ENCODE assay signal across 9 mouse cellular contexts in genomic region chr1:38438447-38438846, GRCm38 (mm10).
DNase-seq lines count a peak whose midpoint lies in the region; ATAC-seq and TF ChIP-seq lines count a peak whose summit lies in the region.
"Had no signal": no experiment of that assay in that cellular context is flagged by ENCODE, and none has a peak within 500 bp of the region (broad histone marks: within the 10 kb centered on the region; RNA-seq: fewer than 3 reads in every experiment).

No protein-coding gene starts in this region.

- WGBS in heart, embryonic 10.5 days, result 19% methylated on average over 4 of the region's 4 CpGs
- WGBS in heart, adult 2 months, result 81% methylated on average over 4 of the region's 4 CpGs
- 27% methylated on average over 4 of the region's 4 CpGs for WGBS in midbrain, embryonic 12.5 days
- 94% methylated on average over 4 of the region's 4 CpGs for WGBS in thymus, adult 2 months
- WGBS in liver, embryonic 12.5 days (ENCODE audit: insufficient replicate concordance), result 66% methylated on average over 4 of the region's 4 CpGs

- no peaks in the 10 kb centered on the region for H3K79me2 ChIP-seq in heart, adult 2 months (replicated peaks; ENCODE audit: control insufficient read depth, insufficient read depth, low read length)

- H3K27me3 ChIP-seq in heart, embryonic 10.5 days (ENCODE audit: insufficient read depth, poor library complexity, severe bottlenecking), result no peaks in the 10 kb centered on the region
- no peaks in the 10 kb centered on the region for H3K27me3 ChIP-seq in heart, adult 2 months (ENCODE audit: control insufficient read depth, insufficient read depth, low read length)
- no peaks in the 10 kb centered on the region; the same call in 1 of the 2 replicates for H3K27me3 ChIP-seq in midbrain, embryonic 12.5 days
- no peaks in the 10 kb centered on the region for H3K27me3 ChIP-seq in thymus, adult 2 months (ENCODE audit: control insufficient read depth, insufficient read depth, low read length)
- 0 out of 2 replicates have a peak, but pooled peaks cover 10% of the 10 kb centered on the region for H3K27me3 ChIP-seq in liver, embryonic 12.5 days (replicated peaks)

- H3K9ac ChIP-seq in heart, adult 2 months (ENCODE audit: low read depth, low read length), result no peak overlapping the region
- H3K9ac ChIP-seq in midbrain, embryonic 12.5 days (replicated peaks), result no peak overlapping the region
- no peak overlapping the region for H3K9ac ChIP-seq in liver, embryonic 12.5 days
- H3K9ac ChIP-seq: liver, embryonic 14.5 days had no signal

- peak overlapping the region; percentile 53 for H3K27ac ChIP-seq in heart, embryonic 10.5 days
- no peak overlapping the region for H3K27ac ChIP-seq in heart, adult 2 months
- H3K27ac ChIP-seq in midbrain, embryonic 12.5 days (replicated peaks), result peak overlapping the region; percentile 61
- H3K27ac ChIP-seq in thymus, adult 2 months (ENCODE audit: control insufficient read depth, insufficient read depth, low read length), result no peak overlapping the region
- H3K27ac ChIP-seq in liver, embryonic 12.5 days, result no peak overlapping the region
- H3K27ac ChIP-seq: liver, embryonic 14.5 days had no signal

- H3K4me2 ChIP-seq in midbrain, embryonic 12.5 days (replicated peaks), result no peak overlapping the region
- H3K4me2 ChIP-seq in liver, embryonic 12.5 days, result no peak overlapping the region

- H3K4me1 ChIP-seq in heart, embryonic 10.5 days, result peaks cover 76% of the 10 kb centered on the region
- H3K4me1 ChIP-seq in heart, adult 2 months (ENCODE audit: control insufficient read depth, insufficient read depth, low read length), result peaks cover 4% of the 10 kb centered on the region
- H3K4me1 ChIP-seq in midbrain, embryonic 12.5 days, result peaks cover 72% of the 10 kb centered on the region
- no peaks in the 10 kb centered on the region for H3K4me1 ChIP-seq in thymus, adult 2 months (replicated peaks; ENCODE audit: control insufficient read depth, insufficient read depth, low read length)
- peaks cover 21% of the 10 kb centered on the region for H3K4me1 ChIP-seq in liver, embryonic 12.5 days

- H3K9me3 ChIP-seq in heart, embryonic 10.5 days, result no peaks in the 10 kb centered on the region
- no peaks in the 10 kb centered on the region for H3K9me3 ChIP-seq in midbrain, embryonic 12.5 days
- H3K9me3 ChIP-seq in liver, embryonic 12.5 days (replicated peaks), result no peaks in the 10 kb centered on the region

- ATAC-seq in midbrain, embryonic 12.5 days (ENCODE audit: low FRiP score, low read depth), result peak; percentile 42; the same call in 1 of the 2 replicates
- no peak for ATAC-seq in liver, embryonic 12.5 days

- H3K36me3 ChIP-seq in heart, embryonic 10.5 days, result no peaks in the 10 kb centered on the region
- H3K36me3 ChIP-seq in heart, adult 2 months (ENCODE audit: control insufficient read depth, insufficient read depth, low read length), result no peaks in the 10 kb centered on the region
- H3K36me3 ChIP-seq in midbrain, embryonic 12.5 days, result no peaks in the 10 kb centered on the region
- H3K36me3 ChIP-seq in thymus, adult 2 months (ENCODE audit: control insufficient read depth, insufficient read depth, low read length), result no peaks in the 10 kb centered on the region; the same call in 1 of the 2 replicates
- H3K36me3 ChIP-seq in liver, embryonic 12.5 days, result no peaks in the 10 kb centered on the region

- intact Hi-C loops in heart, adult 2 months (cut with DNase I), result loop anchor here (5.0 kb wide), 1 partner anchor 39 kb away; no protein-coding TSS in a partner anchor

- TF ChIP-seq EP300 in heart, adult 2 months (IDR thresholded peaks at IDR 0.05; ENCODE audit: insufficient read depth, low read depth, low read length), result no peak

- DNase-seq in heart, embryonic 10.5 days (ENCODE audit: low spot score), result no peak
- DNase-seq in heart, adult 2 months, result no peak
- DNase-seq in embryo, embryonic 11 days, result peak; percentile 48
- peak; percentile 91 to 94 for DNase-seq in layer of hippocampus, adult 18-20 months (ENCODE audit: low spot score in 2 of 2)
- DNase-seq in thymus, adult 2 months, result no peak
- DNase-seq in kidney, postnatal 14 days, result no peak

- TF ChIP-seq CTCF in heart, adult 2 months (IDR thresholded peaks at IDR 0.05), result no peak
- TF ChIP-seq CTCF in thymus, adult 2 months (IDR thresholded peaks at IDR 0.05; ENCODE audit: borderline replicate concordance, control insufficient read depth, extremely low read depth, insufficient read depth, low read length, poor library complexity), result no peak

- TF ChIP-seq POLR2A in heart, adult 2 months (IDR thresholded peaks at IDR 0.05; ENCODE audit: insufficient read depth, low read depth, low read length), result no peak
- no peak for TF ChIP-seq POLR2A in thymus, adult 2 months (IDR thresholded peaks at IDR 0.05; ENCODE audit: control insufficient read depth, extremely low read depth, insufficient read depth, low read length, poor library complexity)

- no peak overlapping the region for H3K4me3 ChIP-seq in heart, embryonic 10.5 days
- H3K4me3 ChIP-seq in heart, adult 2 months, result no peak overlapping the region
- no peak overlapping the region for H3K4me3 ChIP-seq in midbrain, embryonic 12.5 days
- no peak overlapping the region for H3K4me3 ChIP-seq in thymus, adult 2 months (ENCODE audit: control insufficient read depth, insufficient read depth, low read length)
- no peak overlapping the region for H3K4me3 ChIP-seq in liver, embryonic 12.5 days

Comparison
In these comparisons a context has a peak if more than half of its experiments do, and no peak if none do; other contexts are left out.
1. H3K27ac ChIP-seq: peak in heart, embryonic 10.5 days (single experiment) and midbrain, embryonic 12.5 days (single experiment); none in heart, adult 2 months (single experiment), thymus, adult 2 months (single experiment) and liver, embryonic 12.5 days (single experiment).
2. DNase-seq: peak in embryo, embryonic 11 days (single experiment) and layer of hippocampus, adult 18-20 months (2 of 2); none in heart, embryonic 10.5 days (single experiment), heart, adult 2 months (0 of 2), thymus, adult 2 months (single experiment) and kidney, postnatal 14 days (single experiment).